Mouse (Mus musculus): ENCODE data around the gene Kcna3. TPM values are rescaled to one million over a fixed set of nuclear protein-coding genes. Genes with fewer than 3 reads are reported as not detected.
A peak's percentile ranks its signal among the peaks of the same experiment; 100 is the strongest.

Kcna3 gene
- polyA plus RNA-seq, 1 experiment: 9.2 TPM

DNA sequence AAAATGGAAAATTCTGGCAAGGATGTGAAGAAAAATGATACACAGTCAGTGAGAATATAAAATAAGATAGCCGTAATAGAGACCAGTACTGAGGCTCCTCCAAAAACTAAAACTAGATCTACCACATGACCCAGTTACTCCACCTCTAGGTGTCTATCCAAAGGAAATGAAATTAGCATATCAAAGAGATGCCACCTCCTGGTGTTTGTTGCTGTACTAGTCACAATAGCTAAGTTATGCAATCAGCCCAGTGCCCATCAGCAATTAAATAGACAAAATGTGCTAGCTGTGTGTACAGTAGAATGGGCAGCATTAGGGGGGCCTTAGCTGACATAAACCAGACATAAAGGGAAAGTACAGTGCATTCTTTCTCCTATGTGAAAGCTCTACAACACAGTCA, 25.5 kb downstream of the Kcna3 start:
- H3K27me3 ChIP-seq (replicated peaks): no peaks in the 10 kb centered on the region
- no peaks in the 10 kb centered on the region for H3K36me3 ChIP-seq (replicated peaks; ENCODE audit: low read length)
- TF ChIP-seq GATA1 (IDR thresholded peaks at IDR 0.05; ENCODE audit: borderline replicate concordance, low read length) (no peak), FLI1 (IDR thresholded peaks at IDR 0.05; ENCODE audit: low read length) (no peak)
- H3K9me3 ChIP-seq: no peaks in the 10 kb centered on the region
- no peak overlapping the region for H3K4me3 ChIP-seq (replicated peaks)
- 0 out of 2 replicates have a peak, but pooled peaks cover under 1% of the 10 kb centered on the region for H3K4me1 ChIP-seq

DNA sequence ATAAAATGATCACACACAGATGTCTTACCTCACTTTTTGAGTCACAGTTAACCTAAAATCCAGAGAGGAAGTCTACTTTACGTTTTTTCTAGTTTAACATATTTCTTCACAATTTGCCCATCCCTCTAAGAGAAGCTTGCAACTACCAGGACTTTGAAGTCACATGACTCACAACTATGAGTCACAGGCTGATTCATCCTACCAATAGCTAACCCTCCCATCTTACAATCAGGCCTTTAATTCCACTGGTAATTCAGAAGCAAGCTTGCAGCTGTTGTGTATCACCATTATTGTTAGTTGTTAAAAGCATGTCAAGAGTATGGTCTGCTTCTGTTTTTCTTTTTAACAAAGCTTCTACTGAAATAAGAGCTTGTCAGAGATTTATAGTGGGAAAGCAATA, 26.8 kb downstream of the Kcna3 start:
- Histone ChIP-seq H3K27me3 (replicated peaks) (peaks cover 2% of the 10 kb centered on the region), H3K4me3 (replicated peaks) (no peak overlapping the region), H3K4me1 (0 out of 2 replicates have a peak, but pooled peaks cover 2% of the 10 kb centered on the region), H3K9me3 (no peaks in the 10 kb centered on the region), H3K36me3 (replicated peaks; ENCODE audit: low read length) (no peaks in the 10 kb centered on the region)
- TF ChIP-seq FLI1 (IDR thresholded peaks at IDR 0.05; ENCODE audit: low read length) (no peak), GATA1 (IDR thresholded peaks at IDR 0.05; ENCODE audit: borderline replicate concordance, low read length) (no peak)

DNA sequence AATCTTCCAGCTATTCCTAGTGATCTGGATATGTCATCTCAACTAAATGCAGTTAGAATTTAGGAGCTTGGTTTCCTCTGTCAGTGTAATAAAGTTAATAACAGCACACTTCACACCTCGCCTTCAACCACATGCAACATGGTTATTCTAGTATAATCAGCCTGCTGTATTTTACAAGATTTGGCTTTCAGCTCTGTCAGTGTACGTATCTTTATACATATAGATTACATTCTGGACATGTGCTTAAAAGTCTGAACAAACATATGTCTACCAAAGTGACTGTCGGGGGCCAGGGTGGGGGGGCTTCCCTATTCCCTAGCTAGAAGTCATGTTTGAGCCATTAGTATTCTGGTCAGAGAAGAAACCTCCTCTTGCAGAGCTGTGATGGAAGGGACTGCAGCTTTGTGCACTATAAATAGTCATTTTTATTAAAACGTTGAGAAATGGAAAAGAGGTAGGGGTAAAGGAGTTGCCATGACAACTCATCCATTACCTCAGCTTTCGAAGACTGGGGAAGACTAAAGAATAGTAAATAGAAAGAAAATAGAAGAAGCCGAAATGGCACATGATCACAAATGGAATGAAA, 29.6 kb downstream of the Kcna3 start:
- no peak for TF ChIP-seq FLI1 (IDR thresholded peaks at IDR 0.05; ENCODE audit: low read length)
- TF ChIP-seq GATA1 (IDR thresholded peaks at IDR 0.05; ENCODE audit: borderline replicate concordance, low read length): no peak
- H3K9me3 ChIP-seq: no peaks in the 10 kb centered on the region
- no peaks in the 10 kb centered on the region for H3K36me3 ChIP-seq (replicated peaks; ENCODE audit: low read length)
- H3K27me3 ChIP-seq (replicated peaks): peaks cover 2% of the 10 kb centered on the region
- H3K4me3 ChIP-seq (replicated peaks): no peak overlapping the region
- 0 out of 2 replicates have a peak, but pooled peaks cover 3% of the 10 kb centered on the region for H3K4me1 ChIP-seq

DNA sequence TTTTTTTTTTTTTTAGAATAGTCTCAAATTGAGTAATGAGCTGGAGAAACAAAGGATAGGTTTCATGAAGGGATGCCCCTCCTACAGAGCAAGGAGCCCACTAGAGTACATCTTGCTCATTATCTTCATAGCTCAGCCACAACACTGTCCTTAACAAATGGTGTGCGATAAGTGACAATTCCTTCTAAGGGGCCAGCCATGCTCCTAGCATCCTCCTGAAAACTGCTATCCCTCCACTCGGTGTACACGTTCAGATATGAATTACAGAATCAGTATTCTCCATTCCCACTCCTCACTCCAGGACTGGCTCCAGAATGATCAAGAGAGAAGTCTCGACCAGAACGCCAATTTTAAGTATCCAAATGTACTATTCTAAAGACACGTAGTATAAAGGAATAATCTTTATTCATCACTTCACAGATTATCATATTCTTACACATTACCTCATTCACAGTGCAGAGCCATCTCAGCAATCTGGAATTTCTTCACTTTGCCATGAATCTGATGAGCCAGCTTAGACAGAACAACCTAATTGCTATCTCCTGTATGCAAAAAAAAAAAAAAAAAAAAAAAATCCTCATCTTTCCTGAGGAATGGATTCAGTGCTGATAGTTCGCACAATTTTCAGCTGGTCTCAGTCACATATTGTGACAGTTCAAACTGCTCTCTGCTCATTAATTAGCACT, 30.3 kb downstream of the Kcna3 start:
- no peak for TF ChIP-seq GATA1 (IDR thresholded peaks at IDR 0.05; ENCODE audit: borderline replicate concordance, low read length)
- TF ChIP-seq FLI1 (IDR thresholded peaks at IDR 0.05; ENCODE audit: low read length): no peak
- Histone ChIP-seq H3K27me3 (replicated peaks) (peaks cover 2% of the 10 kb centered on the region), H3K4me3 (replicated peaks) (no peak overlapping the region), H3K4me1 (0 out of 2 replicates have a peak, but pooled peaks cover 3% of the 10 kb centered on the region), H3K36me3 (replicated peaks; ENCODE audit: low read length) (no peaks in the 10 kb centered on the region), H3K9me3 (no peaks in the 10 kb centered on the region)

DNA sequence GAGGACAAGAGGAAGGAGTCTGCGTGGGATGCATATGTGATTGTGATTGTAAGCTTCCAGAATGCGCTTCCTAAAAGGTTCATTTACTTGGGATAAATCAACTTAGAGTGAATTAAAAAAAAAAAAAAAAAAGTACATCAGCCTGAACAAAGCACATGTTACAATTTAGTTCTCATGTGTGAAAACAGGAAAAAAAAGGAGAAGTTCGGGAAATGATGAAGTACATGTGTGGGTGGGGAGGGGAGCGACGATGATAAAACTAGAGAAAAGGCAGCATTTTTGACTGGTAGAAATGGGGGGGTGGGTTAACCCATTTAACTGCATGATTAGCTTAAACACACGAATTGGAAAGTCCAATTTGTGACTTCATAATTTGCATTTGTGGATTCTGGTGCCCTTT, 31.3 kb downstream of the Kcna3 start:
- TF ChIP-seq GATA1 (IDR thresholded peaks at IDR 0.05; ENCODE audit: borderline replicate concordance, low read length): no peak
- TF ChIP-seq FLI1 (IDR thresholded peaks at IDR 0.05; ENCODE audit: low read length): no peak
- no peaks in the 10 kb centered on the region for H3K36me3 ChIP-seq (replicated peaks; ENCODE audit: low read length)
- no peak overlapping the region for H3K4me3 ChIP-seq (replicated peaks)

DNA sequence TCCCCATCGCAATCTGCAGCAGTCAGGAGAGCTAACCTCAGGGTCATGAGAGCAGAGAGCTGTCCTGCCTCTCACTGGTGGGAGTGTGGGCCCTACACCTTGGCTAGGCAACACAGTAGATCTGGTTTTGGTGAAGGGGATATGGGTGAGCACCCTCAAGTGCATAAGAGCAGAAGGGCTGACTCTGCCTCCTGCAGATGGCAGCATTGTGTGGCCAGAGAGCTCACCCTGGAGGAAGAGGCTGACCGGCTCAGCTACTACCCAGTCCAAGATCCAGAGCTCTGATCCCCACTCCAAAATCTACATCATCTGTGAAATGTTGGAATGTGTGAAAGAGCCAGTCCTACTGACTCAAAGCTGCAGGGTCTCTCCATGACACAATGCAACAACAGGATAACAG, 37.9 kb downstream of the Kcna3 start:
- H3K36me3 ChIP-seq (replicated peaks; ENCODE audit: low read length): no peaks in the 10 kb centered on the region
- TF ChIP-seq FLI1 (IDR thresholded peaks at IDR 0.05; ENCODE audit: low read length): no peak
- no peak for TF ChIP-seq GATA1 (IDR thresholded peaks at IDR 0.05; ENCODE audit: borderline replicate concordance, low read length)
- peaks cover 26% of the 10 kb centered on the region for H3K4me1 ChIP-seq
- H3K27me3 ChIP-seq (replicated peaks): peaks cover 15% of the 10 kb centered on the region
- peak overlapping the region; percentile 15 for H3K4me3 ChIP-seq (replicated peaks)
- no peaks in the 10 kb centered on the region for H3K9me3 ChIP-seq

More for the DNA sequence above, 31.3 kb downstream of the Kcna3 start:
- Histone ChIP-seq H3K9me3 (no peaks in the 10 kb centered on the region), H3K27me3 (replicated peaks) (peaks cover 6% of the 10 kb centered on the region), H3K4me1 (0 out of 2 replicates have a peak, but pooled peaks cover 3% of the 10 kb centered on the region)

DNA sequence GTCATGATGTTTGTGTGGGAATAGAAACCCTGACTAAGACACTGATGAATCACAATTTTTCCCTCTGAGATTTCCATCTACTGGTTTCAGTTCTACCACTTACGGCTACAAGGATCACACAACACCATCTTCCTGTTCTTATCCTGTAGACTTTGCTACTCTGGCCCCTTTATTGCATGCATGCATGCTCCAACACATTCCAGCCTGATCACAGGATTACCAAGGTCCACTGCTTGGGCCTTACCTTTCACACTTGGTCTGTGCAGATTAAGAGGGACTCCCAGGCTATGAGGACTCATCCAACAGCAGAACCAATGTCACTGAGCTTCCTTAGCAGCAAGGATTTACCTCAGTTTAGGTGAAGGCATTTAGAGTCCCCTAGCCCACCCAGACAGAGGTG, 39.7 kb downstream of the Kcna3 start:
- no peak for TF ChIP-seq FLI1 (IDR thresholded peaks at IDR 0.05; ENCODE audit: low read length)
- no peak for TF ChIP-seq GATA1 (IDR thresholded peaks at IDR 0.05; ENCODE audit: borderline replicate concordance, low read length)
- no peaks in the 10 kb centered on the region for H3K9me3 ChIP-seq
- no peaks in the 10 kb centered on the region for H3K36me3 ChIP-seq (replicated peaks; ENCODE audit: low read length)
- peaks cover 15% of the 10 kb centered on the region for H3K27me3 ChIP-seq (replicated peaks)
- no peak overlapping the region for H3K4me3 ChIP-seq (replicated peaks)
- peaks cover 29% of the 10 kb centered on the region for H3K4me1 ChIP-seq

DNA sequence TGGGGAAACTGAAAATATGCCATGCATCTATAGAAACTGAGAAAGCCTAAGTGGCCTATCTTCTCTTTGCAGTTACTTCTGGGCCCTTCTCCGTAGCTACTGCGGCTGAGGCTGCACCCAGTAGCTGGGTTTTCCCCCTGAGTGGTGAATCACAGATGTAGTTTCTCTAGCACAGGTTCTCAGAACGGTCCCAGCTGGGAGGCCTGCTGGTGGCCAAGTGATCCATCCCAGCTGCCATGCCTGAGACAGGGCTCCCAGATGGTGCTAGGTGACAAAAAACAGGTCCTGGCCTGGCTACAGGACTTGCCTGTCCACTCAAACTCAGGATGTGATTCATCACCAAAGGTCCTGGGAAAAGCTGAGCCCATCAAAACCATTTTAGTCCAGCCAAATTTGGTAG, 40.7 kb downstream of the Kcna3 start:
- peaks cover 34% of the 10 kb centered on the region for H3K4me1 ChIP-seq
- H3K27me3 ChIP-seq (replicated peaks): peaks cover 13% of the 10 kb centered on the region
- H3K36me3 ChIP-seq (replicated peaks; ENCODE audit: low read length): no peaks in the 10 kb centered on the region
- TF ChIP-seq GATA1 (IDR thresholded peaks at IDR 0.05; ENCODE audit: borderline replicate concordance, low read length) (no peak), FLI1 (IDR thresholded peaks at IDR 0.05; ENCODE audit: low read length) (no peak)
- H3K9me3 ChIP-seq: no peaks in the 10 kb centered on the region
- no peak overlapping the region for H3K4me3 ChIP-seq (replicated peaks)

DNA sequence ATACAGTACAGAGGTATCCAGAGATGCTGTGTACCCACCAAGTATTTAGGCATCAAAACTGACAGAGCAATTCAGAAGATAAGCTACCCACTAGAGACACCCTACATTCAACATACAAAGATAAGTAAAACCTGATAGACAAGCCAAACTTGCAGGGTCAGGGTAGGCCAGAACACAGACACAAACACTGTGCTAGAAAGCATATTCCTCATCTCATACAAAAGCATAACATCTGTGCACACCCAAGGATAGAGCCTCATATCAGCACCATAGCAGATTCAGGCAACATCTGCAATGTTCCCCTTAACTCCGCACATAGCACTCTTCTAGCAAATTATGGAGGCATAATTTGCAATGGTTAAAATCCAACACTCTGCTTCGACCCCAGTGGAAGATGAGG, 41.1 kb downstream of the Kcna3 start:
- Histone ChIP-seq H3K36me3 (replicated peaks; ENCODE audit: low read length) (no peaks in the 10 kb centered on the region), H3K4me1 (peaks cover 34% of the 10 kb centered on the region), H3K4me3 (replicated peaks) (no peak overlapping the region), H3K9me3 (no peaks in the 10 kb centered on the region), H3K27me3 (replicated peaks) (peaks cover 11% of the 10 kb centered on the region)
- TF ChIP-seq FLI1 (IDR thresholded peaks at IDR 0.05; ENCODE audit: low read length) (no peak), GATA1 (IDR thresholded peaks at IDR 0.05; ENCODE audit: borderline replicate concordance, low read length) (no peak)

DNA sequence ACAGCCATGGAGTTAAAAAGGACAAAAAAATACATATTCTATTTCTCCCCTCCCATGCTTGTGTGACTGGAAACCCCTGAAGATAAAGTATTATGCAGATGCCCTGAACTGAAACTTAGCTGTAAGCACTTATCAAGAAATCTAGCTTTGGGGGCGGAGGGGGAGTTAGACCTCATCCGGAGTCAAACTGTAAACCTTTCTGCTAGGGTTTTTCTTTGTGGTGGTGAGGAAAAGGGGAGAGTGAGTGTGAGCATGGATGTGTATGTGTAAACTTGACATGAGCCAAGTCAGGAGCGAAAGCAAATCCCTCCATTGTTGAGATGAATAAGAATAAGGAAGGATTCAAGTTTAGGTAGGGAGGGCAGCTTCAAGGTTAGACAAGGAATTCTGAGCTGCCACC, 44.8 kb downstream of the Kcna3 start:
- peaks cover 8% of the 10 kb centered on the region for H3K9me3 ChIP-seq
- H3K4me3 ChIP-seq (replicated peaks): no peak overlapping the region
- peaks cover 1% of the 10 kb centered on the region for H3K27me3 ChIP-seq (replicated peaks)
- H3K36me3 ChIP-seq (replicated peaks; ENCODE audit: low read length): no peaks in the 10 kb centered on the region
- peaks cover 30% of the 10 kb centered on the region for H3K4me1 ChIP-seq
- TF ChIP-seq GATA1 (IDR thresholded peaks at IDR 0.05; ENCODE audit: borderline replicate concordance, low read length): no peak
- no peak for TF ChIP-seq FLI1 (IDR thresholded peaks at IDR 0.05; ENCODE audit: low read length)

Measured in megakaryocyte, embryonic 14.5 days (primary cell).